Mouse (Mus musculus) monocyte, adult 5-6 weeks (primary cell): ENCODE data around the gene Ssbp3. TPM values are rescaled to one million over a fixed set of nuclear protein-coding genes. Genes with fewer than 3 reads are reported as not detected.

ENCODE experiments used
- ATAC-seq: fragments of 153-309, 156-312 bp; replicated peaks from 2 replicates; pipeline ENCODE4 v1.8.0; 2017; ENCODE audit warnings: mild to moderate bottlenecking; ENCODE audit not compliant: low TSS enrichment, insufficient number of reproducible peaks, severe bottlenecking, poor library complexity, low FRiP score
- total RNA-seq: library from RNA; stranded (forward); fragments of 200-1000, 200-491, 200-594 nt; gene quantifications from 3 replicates; pipeline ENCODE4 v1.2.3, GENCODE M21; 2017

Ssbp3 gene
- total RNA-seq, 1 experiment from 2014 or later = 14.3 TPM

DNA sequence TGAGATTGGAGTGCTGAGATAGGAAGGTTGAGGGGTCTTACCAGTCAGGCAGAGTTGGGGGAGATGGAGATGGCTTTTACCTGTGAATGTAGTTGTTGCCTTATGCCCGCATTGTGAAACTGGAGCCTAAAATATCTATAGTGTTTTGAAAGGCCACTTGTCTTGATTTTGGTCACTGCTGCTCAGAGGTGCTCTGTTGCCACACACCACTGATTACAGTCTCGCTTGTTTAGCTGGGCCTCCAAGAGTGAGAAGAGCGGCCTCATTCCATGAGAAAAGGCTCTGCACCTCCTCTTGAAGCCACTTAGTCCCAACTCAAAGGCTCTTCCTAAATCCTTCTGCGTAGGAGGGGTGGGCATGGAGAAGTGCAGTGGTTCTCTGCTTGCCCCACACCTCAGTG, 40.3 kb downstream of the Ssbp3 start:
- no peak for ATAC-seq

DNA sequence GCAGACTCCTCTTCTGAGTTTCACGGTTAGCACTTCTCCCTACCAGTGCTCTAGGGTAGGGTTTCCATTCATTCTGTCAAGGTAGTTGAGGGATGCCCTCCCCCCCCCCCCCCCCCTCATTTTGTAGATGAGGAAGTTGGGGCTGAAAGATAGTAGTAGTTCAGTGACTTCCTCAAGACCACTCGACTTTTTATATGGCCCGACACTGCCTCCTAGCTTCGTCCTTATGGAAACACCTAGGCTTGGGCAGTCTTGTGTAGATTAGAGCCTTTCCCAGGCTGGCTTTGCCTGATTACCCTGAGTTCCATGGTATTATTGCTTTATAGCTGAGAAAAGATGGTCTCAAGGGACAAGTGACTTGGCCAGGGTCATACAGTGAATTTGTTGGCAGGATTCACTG, 41.0 kb downstream of the Ssbp3 start:
- ATAC-seq = no peak

DNA sequence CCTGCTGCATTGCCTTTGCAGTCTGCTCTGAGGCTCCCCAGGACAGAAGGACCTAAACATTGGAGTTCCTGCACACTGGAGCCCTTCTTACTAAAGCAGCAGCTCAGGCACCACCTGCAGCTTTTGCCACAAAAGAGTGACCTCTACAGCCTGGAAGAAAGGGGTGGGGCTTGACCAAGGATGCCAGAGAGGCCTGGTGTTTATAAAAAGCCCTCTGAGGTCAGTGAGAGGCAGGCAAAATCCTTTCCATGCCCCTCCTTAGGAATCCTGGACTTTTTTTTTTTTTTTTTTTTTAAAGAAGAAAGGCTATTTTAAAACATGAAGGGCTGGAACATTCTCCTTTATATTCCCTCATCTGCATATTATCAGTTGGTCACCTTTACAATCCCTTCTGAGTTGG, 42.7 kb downstream of the Ssbp3 start:
- no peak for ATAC-seq

DNA sequence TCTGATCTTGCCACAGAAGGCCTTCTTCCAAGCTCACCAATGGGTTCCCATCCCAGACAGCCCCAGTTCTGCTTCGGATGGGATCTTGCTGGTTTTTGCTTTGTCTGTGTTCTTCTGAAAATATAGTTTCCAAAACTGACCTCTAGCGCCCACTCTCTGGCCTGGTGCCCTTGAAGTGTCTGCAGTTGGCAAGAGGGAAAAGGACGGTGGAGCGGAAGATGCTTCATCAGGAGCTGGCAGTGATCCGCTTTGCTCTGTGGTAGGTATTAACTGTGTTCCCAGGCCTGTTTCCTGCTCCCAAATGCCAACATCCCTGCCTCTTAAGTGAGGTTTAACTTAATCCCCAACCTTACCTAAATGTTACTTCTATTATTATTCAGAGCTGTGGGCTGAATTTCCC, 43.3 kb downstream of the Ssbp3 start:
- ATAC-seq = no peak

GRCm38 (mm10) chr4:106955729-106956712, 45.5 kb downstream of the Ssbp3 start:
- no peak for ATAC-seq

DNA sequence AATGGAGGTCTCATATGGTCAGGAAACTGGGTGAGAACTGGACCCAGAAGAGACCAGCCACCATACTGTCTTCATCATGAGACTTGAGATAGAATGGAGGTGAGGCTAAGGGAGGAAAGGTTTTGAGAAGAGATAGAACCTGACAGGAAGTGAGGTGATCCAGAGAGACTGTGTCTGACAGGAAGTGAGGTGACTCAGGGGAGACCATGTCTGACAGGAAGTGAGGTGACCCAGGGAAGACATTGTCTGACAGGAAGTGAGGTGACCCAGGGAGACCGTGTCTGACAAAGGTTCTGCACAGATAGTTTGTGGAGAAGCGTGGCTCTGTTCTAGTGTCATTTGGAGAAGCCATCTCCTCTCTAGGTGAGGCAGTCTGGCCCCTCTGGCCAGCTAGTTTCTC, 47.6 kb downstream of the Ssbp3 start:
- peak; percentile 43; the same call in 1 of the 2 replicates for ATAC-seq

GRCm38 (mm10) chr4:106958561-106958960, 48.1 kb downstream of the Ssbp3 start:
- no peak for ATAC-seq

DNA sequence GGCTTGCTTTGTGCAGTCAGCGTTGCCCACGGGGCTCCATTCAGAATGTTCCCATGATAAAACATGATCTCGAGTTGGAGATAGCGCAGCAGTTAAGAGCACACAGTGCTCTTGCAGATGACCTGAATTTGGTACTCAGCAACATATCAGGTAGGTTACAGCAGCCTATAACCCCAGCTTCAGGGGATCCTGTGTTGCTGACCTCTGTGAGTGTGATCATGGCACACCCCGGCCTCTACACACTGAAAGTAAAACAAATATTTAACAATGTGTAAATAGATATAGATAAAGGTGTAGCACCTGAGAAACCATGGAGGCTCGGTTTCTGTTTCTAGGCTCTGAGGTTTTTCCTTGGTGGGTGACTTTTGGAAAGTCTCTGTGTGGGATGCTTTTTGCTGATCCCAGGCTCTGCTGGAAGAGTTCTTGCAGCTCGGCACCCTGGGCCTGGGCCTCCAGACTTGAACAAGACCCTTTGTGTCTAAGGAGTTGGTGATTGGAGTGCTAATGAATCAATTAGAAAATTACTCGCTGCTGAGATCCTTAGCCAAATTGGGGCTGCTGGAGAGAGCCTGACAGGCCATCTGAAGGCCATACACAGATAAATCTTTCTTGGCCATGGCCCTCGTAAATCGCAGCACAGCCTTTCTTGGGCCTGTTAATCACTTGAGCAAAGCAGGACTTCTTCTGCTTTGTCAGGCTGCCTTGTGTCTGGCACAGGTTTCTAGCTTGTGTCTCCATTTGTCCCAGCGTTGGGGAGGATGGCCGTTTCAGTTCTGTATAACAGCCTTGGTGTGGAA, 49.2 kb downstream of the Ssbp3 start:
- ATAC-seq = no peak

DNA sequence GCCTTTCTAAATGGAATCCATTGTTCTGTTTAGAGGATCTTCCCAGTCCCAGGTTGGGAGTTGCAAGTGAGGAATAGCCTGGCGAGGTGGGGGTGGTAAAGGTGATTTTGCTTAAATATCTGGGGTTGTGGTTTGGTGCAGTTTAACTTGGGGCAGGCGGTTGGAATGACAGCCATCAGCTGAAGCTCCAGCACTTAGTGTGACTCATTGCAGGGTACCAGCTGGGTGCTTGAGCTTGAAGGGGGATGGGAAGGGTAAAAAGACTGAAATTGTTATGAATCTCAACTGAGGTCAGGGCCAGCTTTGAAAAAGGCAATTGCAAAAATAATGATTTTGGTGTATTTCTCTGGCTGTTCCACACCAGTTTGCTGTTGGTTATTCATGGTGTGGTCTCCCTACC, 50.0 kb downstream of the Ssbp3 start:
- no peak for ATAC-seq

- no peak for ATAC-seq
These were observed 50.8 kb downstream of the Ssbp3 start for GRCm38 (mm10) chr4:106961321-106961720.

- no peak for ATAC-seq
These were observed 53.9 kb downstream of the Ssbp3 start for GRCm38 (mm10) chr4:106964356-106964755.

DNA sequence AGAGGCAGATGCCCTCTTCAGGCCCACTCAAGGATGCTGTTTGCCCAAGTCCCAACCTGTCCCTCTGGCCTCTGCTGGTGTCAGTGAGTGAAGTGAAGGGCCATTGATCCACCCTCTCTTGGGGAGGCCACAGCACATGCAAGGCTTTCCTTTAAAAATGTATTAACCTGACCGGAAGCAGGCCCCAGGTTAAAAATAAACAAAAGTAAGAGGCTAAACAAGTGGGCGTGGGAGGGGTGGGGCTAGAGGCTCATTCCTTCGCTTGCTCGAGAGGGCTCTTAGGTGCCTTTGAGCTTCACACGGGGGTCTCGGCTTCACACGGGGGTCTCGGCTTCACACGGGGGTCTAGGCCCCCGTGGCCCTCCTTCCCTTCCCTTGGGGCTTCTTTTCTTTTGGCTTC, 54.5 kb downstream of the Ssbp3 start:
- ATAC-seq = no peak

DNA sequence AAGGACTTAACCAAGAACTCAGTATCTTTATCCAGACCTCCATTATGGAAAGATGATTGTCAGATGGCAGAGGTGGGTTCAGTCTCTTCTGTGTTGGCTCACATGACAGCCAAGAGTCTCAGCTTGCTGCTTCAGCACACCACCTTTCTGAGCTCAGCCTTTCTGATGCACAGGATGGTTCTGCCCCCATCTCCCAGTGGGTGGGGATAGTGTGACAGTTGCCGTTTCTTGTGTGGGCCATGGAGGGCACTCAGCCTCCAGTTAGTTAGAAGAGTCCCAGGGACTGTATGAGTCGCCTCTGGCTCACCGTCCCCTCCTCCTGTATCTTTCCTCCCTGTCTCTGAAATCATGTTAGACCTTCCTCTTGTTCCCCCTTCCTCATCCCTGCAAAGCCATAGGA, 55.9 kb downstream of the Ssbp3 start:
- ATAC-seq = no peak

- no peak for ATAC-seq
These were observed 58.4 kb downstream of the Ssbp3 start for GRCm38 (mm10) chr4:106968910-106969309.

DNA sequence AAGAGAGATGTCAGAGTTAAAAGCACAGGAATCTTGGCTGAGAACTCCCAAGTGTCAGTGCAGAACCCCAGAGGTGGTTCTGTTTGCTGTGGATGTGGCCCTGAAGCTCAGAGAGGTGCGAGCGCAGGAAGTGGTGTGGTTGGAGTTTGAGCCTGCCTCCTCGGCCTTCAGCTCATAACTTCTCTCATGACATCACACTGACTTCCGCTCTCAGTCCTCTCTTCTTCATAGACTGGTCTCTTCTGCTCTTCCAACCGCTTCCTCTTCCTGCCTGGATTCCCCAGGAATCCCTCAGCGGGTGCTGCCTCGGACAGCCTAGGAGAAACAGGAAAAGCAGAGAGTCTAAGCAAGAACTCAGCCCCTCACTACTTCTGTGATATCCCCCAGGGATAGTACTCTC, 60.3 kb downstream of the Ssbp3 start:
- ATAC-seq = peak; percentile 71

DNA sequence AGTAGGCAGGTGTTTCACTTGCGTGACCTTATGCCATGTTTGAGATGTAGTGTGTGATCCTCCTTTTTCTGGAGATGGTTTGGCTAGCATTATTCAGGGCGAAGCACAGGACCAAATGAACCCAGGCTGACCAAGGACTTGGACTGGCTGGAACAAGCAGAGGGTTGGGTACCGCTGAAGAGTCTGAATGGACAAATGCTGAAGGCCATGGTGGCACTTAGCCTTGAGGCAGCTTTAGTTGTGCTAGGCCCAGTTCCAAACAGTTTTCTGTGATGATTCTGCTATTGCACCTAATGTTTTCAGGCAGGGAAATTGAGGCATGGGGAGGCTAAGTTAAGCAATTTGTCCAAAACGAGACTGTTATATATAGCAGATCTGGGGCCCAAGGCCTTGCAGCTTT, 61.6 kb downstream of the Ssbp3 start:
- ATAC-seq = no peak

GRCm38 (mm10) chr4:106972461-106973384, 62.2 kb downstream of the Ssbp3 start:
- no peak for ATAC-seq

DNA sequence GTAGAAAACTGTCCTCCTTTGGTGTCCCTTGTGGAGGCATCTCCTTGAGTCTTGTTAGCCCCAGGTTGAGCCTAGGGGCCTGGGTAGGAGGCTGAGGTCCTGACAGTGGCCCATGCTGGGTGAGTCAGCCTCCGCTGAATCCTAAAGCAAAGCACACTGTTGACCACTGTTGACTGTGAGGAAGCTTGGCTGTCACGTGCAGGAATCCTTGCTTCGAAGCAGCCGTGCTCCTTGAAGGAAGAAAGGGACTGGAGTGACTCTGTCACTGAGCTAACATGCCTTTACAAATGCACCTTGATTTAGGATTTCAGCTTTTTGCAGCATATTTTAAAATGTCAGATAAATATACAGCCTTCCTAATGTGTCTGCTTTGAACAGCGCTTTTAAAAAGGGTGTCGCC, 64.8 kb downstream of the Ssbp3 start:
- no peak for ATAC-seq

DNA sequence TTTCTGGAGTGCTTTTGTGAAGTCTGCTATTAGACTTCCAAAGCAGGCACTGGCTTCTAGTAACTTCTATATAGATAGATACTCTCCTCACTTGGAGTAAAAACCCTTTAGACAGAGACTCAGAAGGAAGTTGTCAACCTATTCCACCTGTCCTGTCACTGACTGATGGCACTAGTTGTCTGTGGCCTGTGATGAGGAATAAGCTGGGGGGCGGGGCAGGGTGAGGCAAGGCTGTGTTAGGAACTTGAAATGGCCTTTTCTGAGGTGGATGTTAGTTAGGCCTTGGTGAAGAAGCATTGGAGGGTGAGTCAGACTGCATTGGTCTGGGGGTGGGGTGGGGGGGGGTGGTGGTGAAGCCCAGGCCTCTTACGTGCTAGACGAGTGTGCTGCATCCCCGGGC, 65.4 kb downstream of the Ssbp3 start:
- no peak for ATAC-seq
